Mouse (Mus musculus): ENCODE results near the gene Magee2.
"Not testable (repeated sequence)": the region's sequence is repeated elsewhere in the genome, so short reads cannot be mapped to it uniquely, and the experiment has no call there.

The Magee2 gene

DNA sequence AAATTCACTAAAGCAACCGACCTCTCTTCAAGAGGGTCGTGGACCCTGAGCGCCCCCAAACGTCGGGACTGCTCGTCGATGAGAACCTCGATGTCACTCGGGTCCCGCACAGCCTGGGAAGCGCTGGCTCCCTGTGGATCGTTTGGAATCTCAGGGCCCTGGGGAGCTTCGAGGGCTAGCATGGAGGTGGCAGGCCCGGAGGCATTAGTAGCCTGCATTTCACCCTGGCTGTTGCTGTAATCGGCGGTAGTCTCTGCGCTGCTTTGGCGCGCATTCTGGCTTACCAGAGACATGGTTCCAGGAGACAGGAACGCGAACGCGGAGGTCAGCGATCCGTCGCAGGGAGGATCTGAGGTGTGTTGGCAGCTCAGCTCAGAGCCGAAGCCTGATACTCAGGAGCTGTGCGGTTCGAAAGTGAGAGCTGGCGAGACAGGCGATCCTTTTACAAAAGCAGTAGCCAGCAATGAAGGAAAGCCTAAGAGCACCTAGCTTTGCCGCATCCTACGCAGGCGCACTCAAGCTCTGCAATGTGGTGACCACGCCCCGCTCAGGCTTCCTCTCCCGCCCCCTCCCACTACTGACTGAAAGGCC is at the start of gene Magee2:
Gene Magee2 (minus strand): TSS at position 517 of the 591 bp plus-strand sequence.
- DNase-seq (ENCODE audit: low spot score in 2 of 2) = peak in 1 of 2 experiments; percentile 1

DNA sequence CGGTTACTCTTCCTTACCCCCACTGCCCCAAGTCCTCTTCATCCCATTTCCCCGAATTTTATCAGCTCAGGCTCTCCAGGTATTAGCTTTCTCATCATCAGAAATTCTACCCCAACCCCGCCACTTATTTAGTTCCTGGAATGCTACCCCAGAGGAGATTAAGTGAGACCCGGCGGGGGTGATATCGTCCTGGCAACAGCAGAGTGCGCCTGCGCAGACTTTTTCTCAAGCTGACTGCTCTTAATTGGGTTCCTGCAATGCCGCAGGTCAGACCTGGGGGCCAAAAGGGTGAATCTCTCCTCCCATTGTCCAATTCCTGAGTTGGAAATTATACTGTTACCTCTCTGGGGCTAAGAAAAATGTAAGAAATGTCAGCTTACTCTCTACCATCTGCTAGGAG is 3.5 kb downstream of the Magee2 start:
- DNase-seq (ENCODE audit: low spot score in 2 of 2) = no peak

GRCm38 (mm10) chrX:104817583-104817982 is 39.5 kb downstream of the Magee2 start:
- DNase-seq (ENCODE audit: low spot score in 2 of 2) = not testable (repeated sequence)

DNA sequence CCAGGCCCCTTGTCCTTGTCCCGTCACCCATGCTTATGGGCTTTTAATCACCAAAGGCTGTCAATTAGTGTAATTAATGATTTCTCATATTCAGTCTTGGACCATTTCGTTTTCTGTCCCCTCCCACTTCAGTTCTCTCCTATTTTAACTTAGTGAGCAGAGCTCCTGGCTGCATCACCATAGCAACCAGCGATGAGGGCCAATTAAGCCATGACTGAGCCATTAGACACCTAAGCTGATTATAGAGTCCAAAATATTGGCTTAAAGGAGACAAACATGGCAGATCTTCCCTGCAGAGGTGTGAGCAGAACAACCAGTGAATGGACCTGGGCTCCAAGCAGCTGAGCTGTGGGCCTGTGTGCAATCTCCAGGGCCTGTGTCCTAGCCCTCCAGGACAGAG is 40.1 kb downstream of the Magee2 start:
- DNase-seq (ENCODE audit: low spot score in 2 of 2) = not testable (repeated sequence)

GRCm38 (mm10) chrX:104813704-104814103 is 43.4 kb downstream of the Magee2 start:
- DNase-seq (ENCODE audit: low spot score in 2 of 2) = not testable (repeated sequence)

All from natural killer cell, adult 2 months (primary cell).